Comparison of ENCODE assay signal across 8 mouse cellular contexts in genomic region chr13:21223242-21223655, GRCm38 (mm10). TPM values are rescaled to one million over a fixed set of nuclear protein-coding genes. Genes with fewer than 3 reads are reported as not detected.
DNase-seq lines count a peak whose midpoint lies in the region; ATAC-seq and TF ChIP-seq lines count a peak whose summit lies in the region.

No protein-coding gene starts in this region.

- no peak for TF ChIP-seq CTCF in liver, embryonic 14.5 days (IDR thresholded peaks at IDR 0.05; ENCODE audit: low read depth)

- TF ChIP-seq EP300 in liver, embryonic 14.5 days (IDR thresholded peaks at IDR 0.05; ENCODE audit: low read depth): no peak

- no peak for ATAC-seq in lung, embryonic 15.5 days (ENCODE audit: borderline replicate concordance, extremely low read depth, low FRiP score, low TSS enrichment)
- no peak for ATAC-seq in liver, embryonic 14.5 days (ENCODE audit: insufficient read depth)

- H3K4me1 ChIP-seq in lung, embryonic 15.5 days: peaks cover 7% of the 10 kb centered on the region; the same call in 1 of the 2 replicates
- H3K4me1 ChIP-seq in hindbrain, embryonic 10.5 days (replicated peaks): peaks cover 12% of the 10 kb centered on the region
- H3K4me1 ChIP-seq in liver, embryonic 14.5 days (replicated peaks; ENCODE audit: control insufficient read depth in 2 of 2, insufficient read depth in 2 of 2, low read length in 1 of 2): peaks cover 0 to 10% of the 10 kb centered on the region in 2 experiments; a peak in 2 of 4 replicates

- H3K27ac ChIP-seq in lung, embryonic 15.5 days: peak overlapping the region; percentile 27; the same call in 1 of the 2 replicates
- peak overlapping the region; percentile 70 for H3K27ac ChIP-seq in hindbrain, embryonic 10.5 days
- no peak overlapping the region for H3K27ac ChIP-seq in liver, embryonic 14.5 days

- no peaks in the 10 kb centered on the region for H3K27me3 ChIP-seq in lung, embryonic 15.5 days
- H3K27me3 ChIP-seq in hindbrain, embryonic 10.5 days (ENCODE audit: insufficient read depth, poor library complexity, severe bottlenecking): peaks cover 18% of the 10 kb centered on the region; the same call in 1 of the 2 replicates
- H3K27me3 ChIP-seq in liver, embryonic 14.5 days (ENCODE audit: control insufficient read depth, insufficient read depth, low read length): peaks cover 2% of the 10 kb centered on the region; the same call in 1 of the 2 replicates
- no peaks in the 10 kb centered on the region; the same call in 1 of the 2 replicates for H3K27me3 ChIP-seq in splenic B cell, adult 2 months (ENCODE audit: control insufficient read depth, insufficient read depth, low read length, poor library complexity, severe bottlenecking)

- no peak for DNase-seq in lung, postnatal 10 days
- peak; percentile 11 to 24 for DNase-seq in cerebellum, postnatal 36 days
- DNase-seq in hindbrain, embryonic 10.5 days (ENCODE audit: low spot score): peak; percentile 55
- no peak for DNase-seq in liver, embryonic 14.5 days (ENCODE audit: low read depth in 3 of 3, low spot score in 3 of 3)
- DNase-seq in splenic B cell, adult 2 months (ENCODE audit: low read depth, low spot score): peak; percentile 9
- no peak for DNase-seq in frontal cortex, adult 2 months (ENCODE audit: extremely low spot score in 1 of 2, low spot score in 1 of 2)
- no peak for DNase-seq in adipocyte (ENCODE audit: low spot score)

- peak overlapping the region; percentile 47 for H3K4me3 ChIP-seq in lung, embryonic 15.5 days
- peak overlapping the region; percentile 70 for H3K4me3 ChIP-seq in hindbrain, embryonic 10.5 days
- peak overlapping the region; percentile 55 to 98 for H3K4me3 ChIP-seq in liver, embryonic 14.5 days (ENCODE audit: insufficient read depth in 1 of 2, low read depth in 2 of 2, low read length in 2 of 2)

- no peaks in the 10 kb centered on the region for H3K36me3 ChIP-seq in lung, embryonic 15.5 days
- no peaks in the 10 kb centered on the region for H3K36me3 ChIP-seq in hindbrain, embryonic 10.5 days
- H3K36me3 ChIP-seq in liver, embryonic 14.5 days (replicated peaks; ENCODE audit: control insufficient read depth, insufficient read depth, low read depth): no peaks in the 10 kb centered on the region
- no peaks in the 10 kb centered on the region for H3K36me3 ChIP-seq in splenic B cell, adult 2 months (ENCODE audit: control insufficient read depth, insufficient read depth, low read length, poor library complexity, severe bottlenecking)

- H3K4me2 ChIP-seq in lung, embryonic 15.5 days: peak overlapping the region; percentile 59
- H3K4me2 ChIP-seq in liver, embryonic 14.5 days (ENCODE audit: low read depth): peak overlapping the region; percentile 83

- H3K9me3 ChIP-seq in lung, embryonic 15.5 days: no peaks in the 10 kb centered on the region
- H3K9me3 ChIP-seq in hindbrain, embryonic 10.5 days: no peaks in the 10 kb centered on the region
- H3K9me3 ChIP-seq in liver, embryonic 14.5 days (ENCODE audit: control insufficient read depth, low read length): no peaks in the 10 kb centered on the region

- H3K9ac ChIP-seq in lung, embryonic 15.5 days: peak overlapping the region; percentile 35
- peak overlapping the region; percentile 63 for H3K9ac ChIP-seq in liver, embryonic 14.5 days (replicated peaks)

- WGBS in lung, embryonic 15.5 days: 1% methylated on average over 10 of the region's 10 CpGs
- WGBS in hindbrain, embryonic 10.5 days: 1% methylated on average over 10 of the region's 10 CpGs
- 2% methylated on average over 10 of the region's 10 CpGs for WGBS in liver, embryonic 14.5 days (ENCODE audit: insufficient replicate concordance)

RNA-seq across cellular contexts. Expression of gene Trim27, which starts 44.0 kb away (rescaled TPM):
- 147 and 148 TPM in 2 replicates for polyA plus RNA-seq in lung, embryonic 15.5 days (2015; fragmentation: Nextera tagmentation; extraction: Ambion mirVana)
- polyA plus RNA-seq in hindbrain, embryonic 10.5 days (2016; fragmentation: Nextera tagmentation; extraction: Ambion mirVana): 157 and 163 TPM in 2 replicates
- polyA plus RNA-seq in liver, embryonic 14.5 days (2012; rRNA removed): 28.0 and 36.9 TPM in 2 replicates
- polyA plus RNA-seq in liver, embryonic 14.5 days (2014; fragmentation: Nextera tagmentation; extraction: Ambion mirVana): 50.9 and 56.1 TPM in 2 replicates
- polyA plus RNA-seq in frontal cortex, adult 2 months (2012; rRNA removed): 31.5 and 32.7 TPM in 2 replicates

Comparison
In these comparisons a context has a peak if more than half of its experiments do, and no peak if none do; other contexts are left out.
1. DNase-seq: peak in cerebellum, postnatal 36 days (2 of 2), hindbrain, embryonic 10.5 days (single experiment) and splenic B cell, adult 2 months (single experiment); none in lung, postnatal 10 days (single experiment), liver, embryonic 14.5 days (0 of 3), frontal cortex, adult 2 months (0 of 2) and adipocyte (single experiment).
2. Peak in every context shown above with its lines, with median percentiles within 50 percentile points of each other: H3K4me3 ChIP-seq.